Mouse (Mus musculus) T-helper 2 cell (primary cell): ENCODE measurements around the gene Cyb5b.

Experiments
- in situ Hi-C: fragments of 300-600 bp; cut with MboI, MseI; formaldehyde crosslinking; loops from one replicate; pipeline ENCODE4 v1.15.1; 2025; ENCODE audit warnings: high pct_unique_total_duplicates

Cyb5b gene

DNA sequence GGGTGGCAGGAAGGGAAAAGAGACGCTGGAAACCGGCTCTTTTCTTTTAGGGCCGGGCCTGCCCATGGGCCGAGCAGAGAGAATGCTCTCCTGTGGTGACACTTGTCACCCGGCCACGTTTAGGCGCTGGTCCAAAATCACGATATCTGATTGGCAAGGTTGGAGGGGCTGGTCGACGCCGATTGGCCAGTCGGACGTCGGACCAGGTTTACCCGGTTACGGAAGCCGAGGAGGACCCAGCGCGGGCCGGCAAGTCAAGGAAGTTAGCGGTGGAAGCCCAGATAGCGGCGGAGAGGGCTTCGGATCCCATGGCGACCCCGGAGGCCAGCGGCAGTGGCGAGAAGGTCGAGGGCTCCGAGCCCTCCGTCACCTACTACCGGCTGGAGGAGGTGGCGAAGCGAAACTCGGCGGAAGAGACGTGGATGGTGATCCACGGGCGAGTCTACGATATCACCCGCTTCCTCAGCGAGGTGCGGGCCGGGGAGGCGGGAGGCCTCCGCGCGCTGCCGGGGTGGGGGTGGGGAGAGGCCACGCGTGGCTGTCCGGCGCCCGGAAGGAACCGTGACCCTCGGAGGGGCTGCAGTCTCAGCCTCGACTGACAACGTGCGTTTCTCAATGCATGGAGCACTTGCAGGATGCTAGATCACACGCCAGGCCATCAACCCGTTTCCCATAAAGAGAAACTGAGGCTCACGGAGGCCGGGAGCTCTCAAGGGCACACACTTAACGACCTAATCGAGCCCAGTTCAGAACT lies at the start of gene Cyb5b:
TSS of gene Cyb5b (plus strand) at position 237 of the 754 bp plus-strand sequence.
- in situ Hi-C loops, result no loop called here

GRCm38 (mm10) chr8:107104547-107104946 lies 45.9 kb upstream of the Cyb5b start:
- in situ Hi-C loops, result loop anchor here (25.0 kb wide), 1 partner anchor 208 kb away; no protein-coding TSS in a partner anchor

DNA sequence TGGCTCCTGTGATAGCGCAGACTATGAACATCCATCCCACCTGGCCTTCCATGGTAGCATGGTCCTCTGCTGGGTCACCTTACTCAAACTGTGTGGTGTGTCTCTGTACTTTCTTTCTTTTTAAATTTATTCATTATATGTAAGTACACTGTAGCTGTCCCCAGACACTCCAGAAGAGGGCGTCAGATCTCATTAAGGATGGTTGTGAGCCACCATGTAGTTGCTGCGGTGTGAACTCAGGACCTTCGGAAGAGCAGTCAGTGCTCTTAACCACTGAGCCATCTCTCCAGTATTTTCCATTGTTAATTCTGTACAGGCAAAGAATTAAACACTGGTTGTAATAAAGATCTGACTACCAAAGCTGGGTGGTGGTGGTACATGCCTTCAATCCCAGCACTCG lies 42.4 kb upstream of the Cyb5b start:
- in situ Hi-C loops, result loop anchor here (25.0 kb wide), 1 partner anchor 204 kb away; no protein-coding TSS in a partner anchor

GRCm38 (mm10) chr8:107108978-107109720 lies 41.3 kb upstream of the Cyb5b start:
- in situ Hi-C loops, result loop anchor here (25.0 kb wide), 1 partner anchor 203 kb away; no protein-coding TSS in a partner anchor

GRCm38 (mm10) chr8:107109816-107110435 lies 40.5 kb upstream of the Cyb5b start:
- in situ Hi-C loops, result loop anchor here (25.0 kb wide), 1 partner anchor 202 kb away; no protein-coding TSS in a partner anchor

GRCm38 (mm10) chr8:107110629-107111330 lies 39.7 kb upstream of the Cyb5b start:
- in situ Hi-C loops, result loop anchor here (25.0 kb wide), 1 partner anchor 202 kb away; no protein-coding TSS in a partner anchor

GRCm38 (mm10) chr8:107111340-107112105 lies 38.9 kb upstream of the Cyb5b start:
- in situ Hi-C loops, result loop anchor here (25.0 kb wide), 1 partner anchor 201 kb away; no protein-coding TSS in a partner anchor

GRCm38 (mm10) chr8:107113209-107113608 lies 37.2 kb upstream of the Cyb5b start:
- in situ Hi-C loops, result loop anchor here (25.0 kb wide), 1 partner anchor 199 kb away; no protein-coding TSS in a partner anchor

GRCm38 (mm10) chr8:107114150-107115007 lies 36.1 kb upstream of the Cyb5b start:
- in situ Hi-C loops, result loop anchor here (25.0 kb wide), 1 partner anchor 198 kb away; no protein-coding TSS in a partner anchor

GRCm38 (mm10) chr8:107115008-107115320 lies 35.5 kb upstream of the Cyb5b start:
- in situ Hi-C loops, result loop anchor here (25.0 kb wide), 1 partner anchor 197 kb away; no protein-coding TSS in a partner anchor

DNA sequence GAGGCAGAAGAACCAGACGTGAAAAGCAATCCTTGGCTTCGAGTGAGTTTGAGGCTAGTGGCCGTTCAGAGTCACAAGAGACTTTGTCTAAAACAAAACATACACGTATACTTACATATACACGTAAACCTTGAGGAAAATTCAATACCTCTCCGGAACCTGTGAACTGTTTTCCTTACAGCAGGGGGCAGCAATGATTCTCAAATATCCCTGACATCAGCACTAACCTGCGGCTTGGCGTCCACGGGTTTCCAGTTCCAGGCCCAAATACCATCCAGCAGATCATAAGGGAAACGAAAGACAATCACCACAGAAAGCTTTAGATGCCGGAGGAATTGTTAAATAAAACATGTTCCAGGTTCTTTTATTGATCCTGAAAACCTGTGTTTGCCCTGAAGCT lies 34.4 kb upstream of the Cyb5b start:
- in situ Hi-C loops, result loop anchor here (25.0 kb wide), 1 partner anchor 196 kb away; no protein-coding TSS in a partner anchor

DNA sequence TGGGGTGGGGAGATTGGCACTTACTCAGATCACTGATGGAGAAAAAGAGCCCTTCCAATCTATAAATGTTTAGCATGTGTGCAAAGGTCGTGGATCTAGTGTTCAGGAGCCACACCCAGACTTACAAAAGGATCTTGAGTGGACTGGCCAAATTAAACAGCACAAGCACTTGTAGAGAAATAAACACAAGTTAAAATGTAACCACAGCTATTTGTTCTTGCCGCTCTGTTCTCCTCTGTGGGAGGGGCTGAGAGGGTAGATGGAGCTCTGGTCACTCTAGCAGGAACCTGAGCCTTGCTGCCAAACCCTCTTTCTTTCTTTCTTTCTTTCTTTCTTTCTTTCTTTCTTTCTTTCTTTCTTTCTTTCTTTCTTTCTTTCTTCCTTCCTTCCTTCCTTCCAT lies 33.4 kb upstream of the Cyb5b start:
- in situ Hi-C loops, result loop anchor here (25.0 kb wide), 1 partner anchor 195 kb away; no protein-coding TSS in a partner anchor

- in situ Hi-C loops, result loop anchor here (25.0 kb wide), 1 partner anchor 193 kb away; no protein-coding TSS in a partner anchor
Measured at GRCm38 (mm10) chr8:107118803-107119233, 31.6 kb upstream of the Cyb5b start.

- in situ Hi-C loops, result loop anchor here (25.0 kb wide), 1 partner anchor 193 kb away; no protein-coding TSS in a partner anchor
Measured at GRCm38 (mm10) chr8:107119412-107119811, 31.0 kb upstream of the Cyb5b start.

DNA sequence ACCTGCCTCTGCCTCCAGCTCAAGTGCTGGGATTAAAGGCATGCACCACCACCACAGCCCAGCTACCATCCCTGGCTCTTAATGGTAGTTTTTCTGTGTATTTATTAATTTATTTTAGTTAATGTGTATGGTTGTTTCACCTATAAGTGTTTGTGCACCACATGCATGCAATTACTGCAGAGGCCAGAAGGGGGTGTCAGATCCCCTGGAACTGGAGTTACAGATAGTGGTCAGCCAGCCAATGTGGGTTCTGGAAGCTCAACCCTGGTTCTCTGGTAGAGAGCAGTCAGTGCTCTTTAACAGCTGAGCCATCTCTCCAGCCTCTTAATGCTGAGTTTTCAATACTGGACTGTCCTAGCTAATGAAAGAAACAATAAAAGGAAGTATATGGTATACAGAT lies 29.6 kb upstream of the Cyb5b start:
- in situ Hi-C loops, result loop anchor here (25.0 kb wide), 1 partner anchor 191 kb away; no protein-coding TSS in a partner anchor

GRCm38 (mm10) chr8:107121681-107122291 lies 28.7 kb upstream of the Cyb5b start:
- in situ Hi-C loops, result loop anchor here (25.0 kb wide), 1 partner anchor 191 kb away; no protein-coding TSS in a partner anchor

GRCm38 (mm10) chr8:107123063-107123614 lies 27.3 kb upstream of the Cyb5b start:
- in situ Hi-C loops, result loop anchor here (25.0 kb wide), 1 partner anchor 189 kb away; no protein-coding TSS in a partner anchor

DNA sequence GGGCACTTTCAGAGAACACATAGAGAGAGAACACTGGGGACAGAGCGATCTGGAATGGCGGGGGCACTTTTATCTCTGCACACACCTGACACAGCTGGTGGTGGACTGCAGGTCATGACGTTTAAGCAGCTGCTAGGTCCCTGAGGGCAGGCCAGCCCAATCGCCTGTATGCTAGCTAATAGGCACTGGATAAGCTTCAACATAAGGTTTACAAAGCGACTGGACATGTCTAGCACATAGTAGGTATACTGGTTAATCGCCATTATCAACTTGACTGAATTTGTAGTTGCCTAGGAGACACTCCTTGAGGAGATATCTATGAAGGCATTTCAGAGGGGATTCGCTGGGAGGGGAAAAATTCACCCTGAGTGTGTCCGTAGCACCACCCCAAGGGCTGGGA lies 26.1 kb upstream of the Cyb5b start:
- in situ Hi-C loops, result loop anchor here (25.0 kb wide), 1 partner anchor 188 kb away; no protein-coding TSS in a partner anchor
